Mouse (Mus musculus): ENCODE measurements around the gene Cyp2d9. TPM values are rescaled to one million over a fixed set of nuclear protein-coding genes. Genes with fewer than 3 reads are reported as not detected.
"Not testable (repeated sequence)": the region's sequence is repeated elsewhere in the genome, so short reads cannot be mapped to it uniquely, and the experiment has no call there.

Gene Cyp2d9
- total RNA-seq, 2 experiments from 2014 or later, result not detected

- DNase-seq (ENCODE audit: low spot score in 2 of 2), result no peak
These were observed 12.0 kb downstream of the Cyp2d9 start for GRCm38 (mm10) chr15:82445196-82445595.

GRCm38 (mm10) chr15:82450045-82450444 is 16.8 kb downstream of the Cyp2d9 start:
- not testable (repeated sequence) for DNase-seq (ENCODE audit: low spot score in 2 of 2)

DNA sequence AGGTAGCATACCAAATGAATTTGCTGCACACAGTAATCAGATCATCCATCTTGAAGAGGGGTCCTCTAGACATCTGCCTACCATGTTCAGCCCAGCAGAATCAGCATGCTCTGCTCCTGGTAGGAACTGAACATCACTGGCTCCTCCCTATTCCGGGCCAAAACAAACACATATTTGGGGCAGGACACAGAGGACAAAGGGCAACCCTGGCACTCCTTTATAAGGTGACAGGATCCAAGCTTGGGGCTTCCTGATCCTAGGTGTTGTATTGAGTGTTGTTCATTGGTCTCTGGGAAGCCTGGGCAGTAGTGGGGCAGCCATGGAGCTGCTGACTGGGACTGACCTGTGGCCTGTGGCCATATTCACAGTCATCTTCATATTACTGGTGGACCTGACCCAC is 18.9 kb downstream of the Cyp2d9 start:
- not testable (repeated sequence) for DNase-seq (ENCODE audit: low spot score in 2 of 2)

GRCm38 (mm10) chr15:82453501-82453900 is 20.3 kb downstream of the Cyp2d9 start:
- not testable (repeated sequence) for DNase-seq (ENCODE audit: low spot score in 2 of 2)

DNA sequence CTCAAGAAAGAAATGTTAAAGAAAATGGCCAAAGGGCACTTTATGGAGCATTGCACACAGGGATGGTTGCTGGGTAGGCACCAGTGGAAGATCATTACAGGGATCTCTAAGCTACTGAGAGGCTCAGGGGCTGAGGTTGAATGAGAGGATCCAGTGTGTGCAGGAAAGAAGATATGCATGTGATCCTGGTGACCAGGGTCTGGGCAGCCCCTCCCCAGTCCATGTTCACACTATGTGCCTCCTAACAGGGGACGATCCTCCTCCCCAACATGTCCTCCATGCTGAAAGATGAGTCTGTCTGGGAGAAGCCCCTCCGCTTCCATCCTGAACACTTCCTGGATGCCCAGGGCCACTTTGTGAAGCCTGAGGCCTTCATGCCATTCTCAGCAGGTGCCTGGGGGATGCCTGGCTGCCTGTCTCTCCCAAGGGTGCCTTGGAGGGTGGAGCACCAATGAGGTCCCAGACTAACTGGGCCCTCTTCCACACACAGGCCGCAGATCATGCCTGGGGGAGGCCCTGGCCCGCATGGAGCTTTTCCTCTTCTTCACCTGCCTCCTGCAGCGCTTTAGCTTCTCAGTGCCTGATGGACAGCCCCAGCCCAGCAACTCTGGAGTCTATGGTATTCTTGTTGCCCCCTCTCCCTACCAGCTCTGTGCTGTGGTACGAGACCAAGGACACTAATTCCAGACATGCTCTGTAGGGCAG is 23.0 kb downstream of the Cyp2d9 start:
- not testable (repeated sequence) for DNase-seq (ENCODE audit: low spot score in 2 of 2)

GRCm38 (mm10) chr15:82457064-82458021 is 24.1 kb downstream of the Cyp2d9 start:
- DNase-seq (ENCODE audit: low spot score in 2 of 2), result no peak

GRCm38 (mm10) chr15:82459266-82459665 is 26.0 kb downstream of the Cyp2d9 start:
- DNase-seq (ENCODE audit: low spot score in 2 of 2), result not testable (repeated sequence)

GRCm38 (mm10) chr15:82464701-82465100 is 31.5 kb downstream of the Cyp2d9 start:
- DNase-seq (ENCODE audit: low spot score in 2 of 2), result no peak

DNA sequence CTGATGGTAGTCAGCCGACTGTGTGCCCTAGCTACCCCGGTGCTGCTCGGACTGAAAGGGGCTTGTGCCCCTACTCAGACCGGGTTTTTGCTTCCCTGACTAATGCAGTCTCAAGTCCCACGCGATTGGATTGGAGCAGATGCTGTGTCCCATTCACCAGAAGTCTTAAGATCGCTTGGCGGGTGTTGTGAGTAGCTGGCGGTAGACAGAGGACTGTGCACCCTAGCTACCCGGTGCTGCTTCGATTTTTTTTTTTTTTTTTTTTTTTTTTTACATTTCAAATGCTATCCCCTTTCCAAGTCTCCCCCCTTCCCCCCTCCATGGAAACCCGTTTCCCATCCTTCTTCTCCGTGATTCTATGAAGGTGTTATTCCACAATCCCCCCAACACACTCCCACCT is 61.0 kb downstream of the Cyp2d9 start:
- not testable (repeated sequence) for DNase-seq (ENCODE audit: low spot score in 2 of 2)

Small RNAs within 50 kb of the gene (microRNA-seq; reads per million reads assigned to microRNA genes)
- gene Gm25990 (0 reads per million in 2 experiments), gene Gm27331 (0 reads per million in 2 experiments), gene Gm27622 (0 reads per million in 2 experiments), gene Gm27825 (0 reads per million in 2 experiments), gene Mir7684 (0 reads per million in 2 experiments)

Other genes starting within 250 kb of the Cyp2d9 start
- 1 to 10 TPM; 1.4 to 1.9 TPM for gene Shisa8, start 220.6 kb upstream of the Cyp2d9 start, total RNA-seq (2021)
- under 1 TPM; 0.47 to 0.76 TPM for gene Tnfrsf13c, start 209.1 kb upstream of the Cyp2d9 start, total RNA-seq (2021)
- 1 to 10 TPM; 2.5 to 3.1 TPM for gene Cenpm, start 188.7 kb upstream of the Cyp2d9 start, total RNA-seq (2021)
- gene 1500009C09Rik, start 181.0 kb upstream of the Cyp2d9 start, total RNA-seq (2021), result 100 to 1,000 TPM; 100 to 113 TPM
- gene Sept3, start 158.5 kb upstream of the Cyp2d9 start, total RNA-seq (2021), result 100 to 1,000 TPM; 609 to 650 TPM
- gene Wbp2nl, start 134.5 kb upstream of the Cyp2d9 start, total RNA-seq (2021), result not detected
- gene Naga, start 94.5 kb upstream of the Cyp2d9 start, total RNA-seq (2021), result 10 to 100 TPM; 33.5 to 40.5 TPM
- gene Pheta2, start 94.5 kb upstream of the Cyp2d9 start, total RNA-seq (2021), result under 1 TPM; 0.25 to 0.52 TPM
- 100 to 1,000 TPM; 149 to 152 TPM for gene Smdt1, start 94.5 kb upstream of the Cyp2d9 start, total RNA-seq (2021)
- gene Ndufa6, start 79.1 kb upstream of the Cyp2d9 start, total RNA-seq (2021), result 100 to 1,000 TPM; 206 to 215 TPM
- gene Cyp2d22, start 53.2 kb upstream of the Cyp2d9 start, total RNA-seq (2021), result 10 to 100 TPM; 57.5 to 64.1 TPM
- gene Cyp2d11, start 39.4 kb upstream of the Cyp2d9 start, total RNA-seq (2021), result under 1 TPM in 1 of 2 experiments, not detected in 1; 0.41 TPM
- under 1 TPM in 1 of 2 experiments, not detected in 1; 0.81 TPM for gene Cyp2d10, start 26.2 kb upstream of the Cyp2d9 start, total RNA-seq (2021)
- gene Cyp2d12, start 121.6 kb downstream of the Cyp2d9 start, total RNA-seq (2021), result not detected
- gene Cyp2d34, start 187.5 kb downstream of the Cyp2d9 start, total RNA-seq (2021), result not detected

All from layer of hippocampus, adult 18-20 months (tissue).